8 mouse cellular contexts compared by ENCODE assay signal in the genomic region with DNA sequence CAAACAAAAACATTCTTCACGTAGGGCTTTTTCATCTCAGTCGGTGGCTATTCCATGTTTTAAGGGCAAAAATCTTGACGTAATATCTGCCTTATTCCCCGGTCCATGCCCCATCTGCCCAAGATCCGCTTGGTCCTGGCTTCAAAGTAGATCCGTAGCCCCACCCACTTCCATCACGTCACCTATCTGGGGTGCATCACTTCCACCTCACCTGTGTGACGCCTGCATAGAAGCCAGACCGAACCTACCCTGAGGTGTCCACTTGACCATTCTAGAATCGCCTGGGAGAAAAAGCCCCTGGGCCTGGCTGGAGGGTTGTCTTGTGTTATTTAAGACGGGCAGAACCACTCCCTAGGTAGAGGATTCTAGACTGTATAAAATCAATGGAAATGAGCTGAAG. TPM values are rescaled to one million over a fixed set of nuclear protein-coding genes. Genes with fewer than 3 reads are reported as not detected.
DNase-seq lines count a peak whose midpoint lies in the region; ATAC-seq and TF ChIP-seq lines count a peak whose summit lies in the region.

No protein-coding gene starts in this region.

- H3K27me3 ChIP-seq in forebrain, embryonic 15.5 days: no peaks in the 10 kb centered on the region
- H3K27me3 ChIP-seq in limb, embryonic 13.5 days: no peaks in the 10 kb centered on the region

- WGBS in lung, adult 2 months: 37% methylated on average over 11 of the region's 11 CpGs
- WGBS in forebrain, embryonic 15.5 days: 33% methylated on average over 11 of the region's 11 CpGs
- 36% methylated on average over 11 of the region's 11 CpGs for WGBS in limb, embryonic 13.5 days
- WGBS in olfactory bulb, adult 2 months: 41% methylated on average over 11 of the region's 11 CpGs

- peak; percentile 31 for ATAC-seq in forebrain, embryonic 15.5 days (replicated peaks)
- ATAC-seq in limb, embryonic 13.5 days (ENCODE audit: low FRiP score, low read depth): peak; percentile 7; the same call in 1 of the 2 replicates

- no peaks in the 10 kb centered on the region for H3K36me3 ChIP-seq in forebrain, embryonic 15.5 days
- H3K36me3 ChIP-seq in limb, embryonic 13.5 days: no peaks in the 10 kb centered on the region

- peak overlapping the region; percentile 83 for H3K27ac ChIP-seq in forebrain, embryonic 15.5 days (replicated peaks)
- peak overlapping the region; percentile 67; the same call in 1 of the 2 replicates for H3K27ac ChIP-seq in limb, embryonic 13.5 days
- H3K27ac ChIP-seq in olfactory bulb, adult 2 months (ENCODE audit: insufficient read depth, low read depth, low read length): peak overlapping the region; percentile 58

- H3K4me1 ChIP-seq in lung, adult 2 months (ENCODE audit: control insufficient read depth, insufficient read depth, low read length): peaks cover 17% of the 10 kb centered on the region
- peaks cover 11% of the 10 kb centered on the region for H3K4me1 ChIP-seq in forebrain, embryonic 15.5 days
- H3K4me1 ChIP-seq in limb, embryonic 13.5 days: peaks cover 16% of the 10 kb centered on the region
- H3K4me1 ChIP-seq in olfactory bulb, adult 2 months (ENCODE audit: control insufficient read depth, insufficient read depth, low read length): peaks cover 18% of the 10 kb centered on the region

- peak; percentile 27 for DNase-seq in lung, adult 2 months
- DNase-seq in lung, postnatal 10 days: no peak
- DNase-seq in cerebellum, adult 11 months: peak; percentile 66
- no peak for DNase-seq in gastrocnemius, postnatal 10 days
- DNase-seq in frontal cortex, postnatal 36 days (ENCODE audit: low spot score in 2 of 2): no peak

- peak overlapping the region; percentile 62 for H3K4me2 ChIP-seq in forebrain, embryonic 15.5 days (replicated peaks)
- H3K4me2 ChIP-seq in limb, embryonic 13.5 days (replicated peaks): peak overlapping the region; percentile 85

- no peaks in the 10 kb centered on the region for H3K9me3 ChIP-seq in forebrain, embryonic 15.5 days
- H3K9me3 ChIP-seq in limb, embryonic 13.5 days: no peaks in the 10 kb centered on the region

- TF ChIP-seq CTCF in lung, adult 2 months (IDR thresholded peaks at IDR 0.05; ENCODE audit: insufficient read depth, low read length): no peak
- no peak for TF ChIP-seq CTCF in olfactory bulb, adult 2 months (IDR thresholded peaks at IDR 0.05; ENCODE audit: insufficient read depth, low read depth, low read length)

- no peak overlapping the region for H3K9ac ChIP-seq in forebrain, embryonic 15.5 days (replicated peaks)
- H3K9ac ChIP-seq in limb, embryonic 13.5 days: peak overlapping the region; percentile 48

- H3K4me3 ChIP-seq in lung, adult 2 months (replicated peaks; ENCODE audit: extremely low read depth, low read depth, low read length): no peak overlapping the region
- peak overlapping the region; percentile 86 for H3K4me3 ChIP-seq in forebrain, embryonic 15.5 days
- peak overlapping the region; percentile 95 for H3K4me3 ChIP-seq in limb, embryonic 13.5 days
- H3K4me3 ChIP-seq in olfactory bulb, adult 2 months (ENCODE audit: insufficient read depth, low read depth, low read length): no peak overlapping the region

- TF ChIP-seq POLR2A in lung, adult 2 months (IDR thresholded peaks at IDR 0.05; ENCODE audit: borderline replicate concordance, extremely low read depth, low read depth, low read length): no peak
- no peak for TF ChIP-seq POLR2A in olfactory bulb, adult 2 months (IDR thresholded peaks at IDR 0.05; ENCODE audit: insufficient read depth, low read depth, low read length)

RNA-seq across cellular contexts. Expression of gene Xpnpep1, which starts 0.9 kb away (rescaled TPM):
- polyA plus RNA-seq in lung, adult 2 months (2012; rRNA removed): 50.4 and 64.2 TPM in 2 replicates
- 130 and 136 TPM in 2 replicates for polyA plus RNA-seq in forebrain, embryonic 15.5 days (2015; fragmentation: Nextera tagmentation; extraction: Ambion mirVana)
- 153 and 163 TPM in 2 replicates for polyA plus RNA-seq in limb, embryonic 13.5 days (2015; fragmentation: Nextera tagmentation; extraction: Ambion mirVana)
- polyA plus RNA-seq in olfactory bulb, adult 2 months (2012; ENCODE audit: insufficient read depth, insufficient read length, low replicate concordance, missing spikeins): not detected in 2 replicates
- total RNA-seq in gastrocnemius, postnatal 10 days (2021): 10 to 100 TPM; 70.7 to 83.8 TPM

Comparison
In these comparisons a context has a peak if more than half of its experiments do, and no peak if none do; other contexts are left out.
1. DNase-seq: peak in lung, adult 2 months (single experiment) and cerebellum, adult 11 months (single experiment); none in lung, postnatal 10 days (single experiment), gastrocnemius, postnatal 10 days (single experiment) and frontal cortex, postnatal 36 days (0 of 2).
2. H3K4me3 ChIP-seq: peak in forebrain, embryonic 15.5 days (single experiment) and limb, embryonic 13.5 days (single experiment); none in lung, adult 2 months (single experiment) and olfactory bulb, adult 2 months (single experiment).
3. Peak in every context shown above with its lines, with median percentiles within 50 percentile points of each other: H3K27ac ChIP-seq.